Mouse (Mus musculus): Measurements from ENCODE around the gene Smarca2. TPM values are rescaled to one million over a fixed set of nuclear protein-coding genes. Genes with fewer than 3 reads are reported as not detected.
"Not testable (repeated sequence)": the region's sequence is repeated elsewhere in the genome, so short reads cannot be mapped to it uniquely, and the experiment has no call there.

The Smarca2 gene
- polyA plus RNA-seq, 1 experiment = 209 TPM

- Histone ChIP-seq H3K36me3 (ENCODE audit: control insufficient read depth, insufficient read depth, low read length) (no peaks in the 10 kb centered on the region), H3K27ac (ENCODE audit: control insufficient read depth, insufficient read depth, low read depth, low read length) (no peak overlapping the region), H3K4me3 (ENCODE audit: control insufficient read depth, low read depth, low read length) (no peak overlapping the region), H3K4me1 (ENCODE audit: control insufficient read depth, insufficient read depth, low read length) (no peaks in the 10 kb centered on the region), H3K27me3 (ENCODE audit: control insufficient read depth, insufficient read depth, low read length) (no peaks in the 10 kb centered on the region)
- TF ChIP-seq CTCF (IDR thresholded peaks at IDR 0.05; ENCODE audit: control insufficient read depth, insufficient read depth, insufficient replicate concordance, low read depth, low read length) (no peak), POLR2A (IDR thresholded peaks at IDR 0.05; ENCODE audit: control insufficient read depth, low read depth, low read length) (no peak)
These were observed 125.6 kb downstream of the Smarca2 start for GRCm38 (mm10) chr19:26730486-26730885.

GRCm38 (mm10) chr19:26731121-26731520 is 126.3 kb downstream of the Smarca2 start:
- no peaks in the 10 kb centered on the region for H3K36me3 ChIP-seq (ENCODE audit: control insufficient read depth, insufficient read depth, low read length)
- no peaks in the 10 kb centered on the region for H3K27me3 ChIP-seq (ENCODE audit: control insufficient read depth, insufficient read depth, low read length)
- no peak overlapping the region for H3K27ac ChIP-seq (ENCODE audit: control insufficient read depth, insufficient read depth, low read depth, low read length)
- TF ChIP-seq POLR2A (IDR thresholded peaks at IDR 0.05; ENCODE audit: control insufficient read depth, low read depth, low read length) (no peak), CTCF (IDR thresholded peaks at IDR 0.05; ENCODE audit: control insufficient read depth, insufficient read depth, insufficient replicate concordance, low read depth, low read length) (no peak)
- no peak overlapping the region for H3K4me3 ChIP-seq (ENCODE audit: control insufficient read depth, low read depth, low read length)
- no peaks in the 10 kb centered on the region for H3K4me1 ChIP-seq (ENCODE audit: control insufficient read depth, insufficient read depth, low read length)

GRCm38 (mm10) chr19:26731809-26732208 is 127.0 kb downstream of the Smarca2 start:
- Histone ChIP-seq H3K36me3 (ENCODE audit: control insufficient read depth, insufficient read depth, low read length) (no peaks in the 10 kb centered on the region), H3K4me3 (ENCODE audit: control insufficient read depth, low read depth, low read length) (no peak overlapping the region), H3K4me1 (ENCODE audit: control insufficient read depth, insufficient read depth, low read length) (no peaks in the 10 kb centered on the region), H3K27ac (ENCODE audit: control insufficient read depth, insufficient read depth, low read depth, low read length) (no peak overlapping the region), H3K27me3 (ENCODE audit: control insufficient read depth, insufficient read depth, low read length) (no peaks in the 10 kb centered on the region)
- TF ChIP-seq POLR2A (IDR thresholded peaks at IDR 0.05; ENCODE audit: control insufficient read depth, low read depth, low read length) (no peak), CTCF (IDR thresholded peaks at IDR 0.05; ENCODE audit: control insufficient read depth, insufficient read depth, insufficient replicate concordance, low read depth, low read length) (no peak)

GRCm38 (mm10) chr19:26733055-26733454 is 128.2 kb downstream of the Smarca2 start:
- H3K4me3 ChIP-seq (ENCODE audit: control insufficient read depth, low read depth, low read length) = no peak overlapping the region
- no peak overlapping the region for H3K27ac ChIP-seq (ENCODE audit: control insufficient read depth, insufficient read depth, low read depth, low read length)
- no peaks in the 10 kb centered on the region for H3K27me3 ChIP-seq (ENCODE audit: control insufficient read depth, insufficient read depth, low read length)
- no peaks in the 10 kb centered on the region for H3K36me3 ChIP-seq (ENCODE audit: control insufficient read depth, insufficient read depth, low read length)
- no peak for TF ChIP-seq POLR2A (IDR thresholded peaks at IDR 0.05; ENCODE audit: control insufficient read depth, low read depth, low read length)
- no peak for TF ChIP-seq CTCF (IDR thresholded peaks at IDR 0.05; ENCODE audit: control insufficient read depth, insufficient read depth, insufficient replicate concordance, low read depth, low read length)
- H3K4me1 ChIP-seq (ENCODE audit: control insufficient read depth, insufficient read depth, low read length) = no peaks in the 10 kb centered on the region

GRCm38 (mm10) chr19:26733546-26734100 is 128.8 kb downstream of the Smarca2 start:
- Histone ChIP-seq H3K36me3 (ENCODE audit: control insufficient read depth, insufficient read depth, low read length) (no peaks in the 10 kb centered on the region), H3K27ac (ENCODE audit: control insufficient read depth, insufficient read depth, low read depth, low read length) (no peak overlapping the region), H3K4me1 (ENCODE audit: control insufficient read depth, insufficient read depth, low read length) (no peaks in the 10 kb centered on the region), H3K4me3 (ENCODE audit: control insufficient read depth, low read depth, low read length) (no peak overlapping the region), H3K27me3 (ENCODE audit: control insufficient read depth, insufficient read depth, low read length) (no peaks in the 10 kb centered on the region)
- TF ChIP-seq CTCF (IDR thresholded peaks at IDR 0.05; ENCODE audit: control insufficient read depth, insufficient read depth, insufficient replicate concordance, low read depth, low read length) = no peak
- no peak for TF ChIP-seq POLR2A (IDR thresholded peaks at IDR 0.05; ENCODE audit: control insufficient read depth, low read depth, low read length)

GRCm38 (mm10) chr19:26734704-26735109 is 129.9 kb downstream of the Smarca2 start:
- Histone ChIP-seq H3K4me1 (ENCODE audit: control insufficient read depth, insufficient read depth, low read length) (no peaks in the 10 kb centered on the region), H3K36me3 (ENCODE audit: control insufficient read depth, insufficient read depth, low read length) (no peaks in the 10 kb centered on the region), H3K27ac (ENCODE audit: control insufficient read depth, insufficient read depth, low read depth, low read length) (no peak overlapping the region), H3K4me3 (ENCODE audit: control insufficient read depth, low read depth, low read length) (no peak overlapping the region), H3K27me3 (ENCODE audit: control insufficient read depth, insufficient read depth, low read length) (no peaks in the 10 kb centered on the region)
- TF ChIP-seq CTCF (IDR thresholded peaks at IDR 0.05; ENCODE audit: control insufficient read depth, insufficient read depth, insufficient replicate concordance, low read depth, low read length) (no peak), POLR2A (IDR thresholded peaks at IDR 0.05; ENCODE audit: control insufficient read depth, low read depth, low read length) (no peak)

- not testable (repeated sequence) for H3K27ac ChIP-seq (ENCODE audit: control insufficient read depth, insufficient read depth, low read depth, low read length); H3K4me3 ChIP-seq (ENCODE audit: control insufficient read depth, low read depth, low read length); H3K4me1 ChIP-seq (ENCODE audit: control insufficient read depth, insufficient read depth, low read length); H3K36me3 ChIP-seq (ENCODE audit: control insufficient read depth, insufficient read depth, low read length); H3K27me3 ChIP-seq (ENCODE audit: control insufficient read depth, insufficient read depth, low read length)
These were observed 140.2 kb downstream of the Smarca2 start for GRCm38 (mm10) chr19:26745021-26745420.

- H3K36me3 ChIP-seq (ENCODE audit: control insufficient read depth, insufficient read depth, low read length) = no peaks in the 10 kb centered on the region
- H3K27me3 ChIP-seq (ENCODE audit: control insufficient read depth, insufficient read depth, low read length) = no peaks in the 10 kb centered on the region
- TF ChIP-seq CTCF (IDR thresholded peaks at IDR 0.05; ENCODE audit: control insufficient read depth, insufficient read depth, insufficient replicate concordance, low read depth, low read length) (no peak), POLR2A (IDR thresholded peaks at IDR 0.05; ENCODE audit: control insufficient read depth, low read depth, low read length) (no peak)
- H3K4me3 ChIP-seq (ENCODE audit: control insufficient read depth, low read depth, low read length) = no peak overlapping the region
- H3K4me1 ChIP-seq (ENCODE audit: control insufficient read depth, insufficient read depth, low read length) = no peaks in the 10 kb centered on the region
- no peak overlapping the region for H3K27ac ChIP-seq (ENCODE audit: control insufficient read depth, insufficient read depth, low read depth, low read length)
These were observed 140.7 kb downstream of the Smarca2 start for GRCm38 (mm10) chr19:26745567-26745966.
